Mouse (Mus musculus) MEL (cell line): ENCODE data around the gene Fam69a. TPM values are rescaled to one million over a fixed set of nuclear protein-coding genes. Genes with fewer than 3 reads are reported as not detected.

Experiments used
- DNase-seq: peaks from one replicate; pipeline ENCODE4 v3.0.0; 2011; ENCODE audit warnings: low read depth, low spot score
- H3K27ac ChIP-seq: 2 replicates; pipeline ENCODE4 v1.5.1; 2012; ENCODE audit warnings: low read depth, mild to moderate bottlenecking, control low read depth, low read length, moderate library complexity; ENCODE audit not compliant: control insufficient read depth
- H3K27me3 ChIP-seq, 2 experiments: fragments of 150-350 bp in 1 of 2; sonication (generic) in 1 of 2; 2 replicates each; pipeline ENCODE4 v1.6.1; 2012; ENCODE audit warnings: low read length in 2 of 2, mild to moderate bottlenecking in 2 of 2, improper control_type of control experiment in 1 of 2, moderate library complexity in 1 of 2; ENCODE audit not compliant: insufficient read depth in 2 of 2, control insufficient read depth in 1 of 2
- H3K36me3 ChIP-seq, 2 experiments: 2 replicates each; pipeline ENCODE4 v1.6.1; 2012 to 2014; ENCODE audit warnings: low read length in 2 of 2, improper control_type of control experiment in 1 of 2, inconsistent platforms in 1 of 2, mild to moderate bottlenecking in 1 of 2; ENCODE audit not compliant: insufficient read depth in 2 of 2, control insufficient read depth in 1 of 2
- H3K4me1 ChIP-seq, 2 experiments: fragments of 150-350 bp in 1 of 2; sonication (generic) in 1 of 2; 2 replicates each; pipeline ENCODE4 v1.6.1; 2012; ENCODE audit warnings: low read length in 2 of 2, improper control_type of control experiment in 1 of 2, mild to moderate bottlenecking in 1 of 2; ENCODE audit not compliant: insufficient read depth in 2 of 2, control insufficient read depth in 1 of 2
- H3K4me3 ChIP-seq, 2 experiments: fragments of 150-350 bp in 1 of 2; sonication (generic) in 1 of 2; 2 replicates each; pipeline ENCODE4 v1.5.1; 2012; ENCODE audit warnings: low read depth in 2 of 2, low read length in 2 of 2, mild to moderate bottlenecking in 2 of 2, moderate library complexity in 2 of 2, control low read depth in 1 of 2, improper control_type of control experiment in 1 of 2; ENCODE audit not compliant: control insufficient read depth in 1 of 2, insufficient read depth in 1 of 2
- H3K79me2 ChIP-seq: 2 replicates; pipeline ENCODE4 v1.6.1; 2012; ENCODE audit warnings: mild to moderate bottlenecking, low read length, moderate library complexity; ENCODE audit not compliant: control insufficient read depth, poor library complexity, insufficient read depth
- H3K9ac ChIP-seq: 2 replicates; pipeline ENCODE4 v1.6.1; 2012; ENCODE audit warnings: low read depth, mild to moderate bottlenecking, control low read depth, low read length, moderate library complexity; ENCODE audit not compliant: control insufficient read depth, poor library complexity, severe bottlenecking
- H3K9me3 ChIP-seq: fragments of 150-350 bp; sonication (generic); replicated peaks from 2 replicates; pipeline ENCODE4 v1.6.1; 2012; ENCODE audit warnings: mild to moderate bottlenecking, low read length, improper control_type of control experiment, moderate library complexity; ENCODE audit not compliant: insufficient read depth
- BHLHE40 ChIP-seq: IDR thresholded peaks from 2 replicates; pipeline ENCODE4 v1.6.1; 2012; ENCODE audit warnings: low read depth, mild to moderate bottlenecking, inconsistent platforms, low read length, improper control_type of control experiment, borderline replicate concordance
- CHD1 ChIP-seq: IDR thresholded peaks from 2 replicates; pipeline ENCODE4 v1.6.1; 2012; ENCODE audit warnings: low read depth, mild to moderate bottlenecking, inconsistent platforms, low read length, improper control_type of control experiment
- CHD2 ChIP-seq: IDR thresholded peaks from 2 replicates; pipeline ENCODE4 v1.6.1; 2011; ENCODE audit warnings: low read length, improper control_type of control experiment
- CTCF ChIP-seq, 3 experiments: IDR thresholded peaks in 2 of 3; conservative IDR thresholded peaks in 1 of 3; 2 replicates each; pipeline ENCODE4 v1.5.1; 2011 to 2012; ENCODE audit warnings: low read length in 3 of 3, low read depth in 2 of 3, mild to moderate bottlenecking in 2 of 3, improper control_type of control experiment in 1 of 3, inconsistent platforms in 1 of 3, mixed read lengths in 1 of 3, moderate library complexity in 1 of 3; ENCODE audit not compliant: control insufficient read depth in 1 of 3, insufficient read depth in 1 of 3, poor library complexity in 1 of 3, severe bottlenecking in 1 of 3
- ELF1 ChIP-seq: IDR thresholded peaks from 2 replicates; pipeline ENCODE4 v1.6.1; 2014; ENCODE audit warnings: low read depth, mild to moderate bottlenecking, inconsistent platforms, low read length, improper control_type of control experiment, moderate library complexity
- EP300 ChIP-seq, 2 experiments: IDR thresholded peaks; 2 replicates each; pipeline ENCODE4 v1.6.1; 2011; ENCODE audit warnings: improper control_type of control experiment in 2 of 2, low read length in 2 of 2, low read depth in 1 of 2, mild to moderate bottlenecking in 1 of 2
- ETS1 ChIP-seq: IDR thresholded peaks from 2 replicates; pipeline ENCODE4 v1.6.1; 2012; ENCODE audit warnings: low read depth, mild to moderate bottlenecking, inconsistent platforms, low read length, improper control_type of control experiment, moderate library complexity
- GABPA ChIP-seq: IDR thresholded peaks from 2 replicates; pipeline ENCODE4 v1.6.1; 2012; ENCODE audit warnings: low read depth, mild to moderate bottlenecking, inconsistent platforms, low read length, improper control_type of control experiment, moderate library complexity
- HCFC1 ChIP-seq: IDR thresholded peaks from 2 replicates; pipeline ENCODE4 v1.6.1; 2012; ENCODE audit warnings: low read depth, mild to moderate bottlenecking, inconsistent platforms, low read length, improper control_type of control experiment, moderate library complexity
- JUND ChIP-seq: IDR thresholded peaks from 2 replicates; pipeline ENCODE4 v1.6.1; 2011; ENCODE audit warnings: low read depth, mild to moderate bottlenecking, improper control_type of control experiment, low read length
- KAT2A ChIP-seq: conservative IDR thresholded peaks from 2 replicates; pipeline ENCODE4 v1.6.1; 2012; ENCODE audit warnings: low read depth, low read length, improper control_type of control experiment, inconsistent platforms
- MAX ChIP-seq: IDR thresholded peaks from 2 replicates; pipeline ENCODE4 v1.6.1; 2011; ENCODE audit warnings: low read length, improper control_type of control experiment
- MAZ ChIP-seq: IDR thresholded peaks from 2 replicates; pipeline ENCODE4 v1.6.1; 2012; ENCODE audit warnings: low read depth, mild to moderate bottlenecking, inconsistent platforms, low read length, improper control_type of control experiment
- MEF2A ChIP-seq: IDR thresholded peaks from 2 replicates; pipeline ENCODE4 v1.6.1; 2014; ENCODE audit warnings: low read depth, mild to moderate bottlenecking, inconsistent platforms, low read length, improper control_type of control experiment; ENCODE audit not compliant: poor library complexity, insufficient replicate concordance, severe bottlenecking; ENCODE audit errors: extremely low read depth
- MXI1 ChIP-seq: IDR thresholded peaks from 2 replicates; pipeline ENCODE4 v1.6.1; 2011; ENCODE audit warnings: mild to moderate bottlenecking, low read depth, low read length, improper control_type of control experiment
- MYB ChIP-seq: IDR thresholded peaks from 2 replicates; pipeline ENCODE4 v1.6.1; 2011; ENCODE audit warnings: mild to moderate bottlenecking, low read depth, low read length, improper control_type of control experiment
- MYC ChIP-seq: IDR thresholded peaks from 2 replicates; pipeline ENCODE4 v1.6.1; 2011; ENCODE audit warnings: low read depth, mild to moderate bottlenecking, low read length, improper control_type of control experiment, moderate library complexity
- NELFE ChIP-seq: IDR thresholded peaks from 2 replicates; pipeline ENCODE4 v1.6.1; 2011; ENCODE audit warnings: low read depth, low read length, improper control_type of control experiment
- NRF1 ChIP-seq: IDR thresholded peaks from 2 replicates; pipeline ENCODE4 v1.6.1; 2014; ENCODE audit warnings: low read depth, mild to moderate bottlenecking, inconsistent platforms, low read length, improper control_type of control experiment, moderate library complexity; ENCODE audit not compliant: poor library complexity, insufficient read depth, severe bottlenecking
- POLR2A ChIP-seq, 2 experiments: IDR thresholded peaks; 2 replicates each; pipeline ENCODE4 v1.6.1; 2011 to 2012; ENCODE audit warnings: low read length in 2 of 2, mild to moderate bottlenecking in 2 of 2, control low read depth in 1 of 2, improper control_type of control experiment in 1 of 2, low read depth in 1 of 2, moderate library complexity in 1 of 2; ENCODE audit not compliant: control insufficient read depth in 1 of 2, insufficient read depth in 1 of 2, poor library complexity in 1 of 2
- POLR2AphosphoS2 ChIP-seq: IDR thresholded peaks from 2 replicates; pipeline ENCODE4 v1.6.1; 2011; ENCODE audit warnings: low read length, improper control_type of control experiment
- POLR2AphosphoS5 ChIP-seq: IDR thresholded peaks from 2 replicates; pipeline ENCODE4 v1.6.1; 2012; ENCODE audit warnings: low read depth, borderline replicate concordance, mild to moderate bottlenecking, inconsistent platforms, low read length, moderate library complexity, mixed read lengths
- RCOR1 ChIP-seq: IDR thresholded peaks from 2 replicates; pipeline ENCODE4 v1.6.1; 2012; ENCODE audit warnings: low read depth, mild to moderate bottlenecking, inconsistent platforms, low read length, improper control_type of control experiment
- SIN3A ChIP-seq: IDR thresholded peaks from 2 replicates; pipeline ENCODE4 v1.6.1; 2012; ENCODE audit warnings: low read length, improper control_type of control experiment, inconsistent platforms
- SMC3 ChIP-seq: IDR thresholded peaks from 2 replicates; pipeline ENCODE4 v1.6.1; 2011; ENCODE audit warnings: low read depth, low read length, improper control_type of control experiment
- TAL1 ChIP-seq: IDR thresholded peaks from 2 replicates; pipeline ENCODE4 v1.6.1; 2012; ENCODE audit warnings: mild to moderate bottlenecking, inconsistent platforms, low read length, moderate library complexity, mixed read lengths
- TBP ChIP-seq: IDR thresholded peaks from 2 replicates; pipeline ENCODE4 v1.8.0; 2011; ENCODE audit warnings: low read depth, low read length, improper control_type of control experiment
- TCF12 ChIP-seq: IDR thresholded peaks from 2 replicates; pipeline ENCODE4 v1.6.1; 2014; ENCODE audit warnings: low read depth, mild to moderate bottlenecking, inconsistent platforms, low read length, improper control_type of control experiment, moderate library complexity
- UBTF ChIP-seq: IDR thresholded peaks from 2 replicates; pipeline ENCODE4 v1.6.1; 2012; ENCODE audit warnings: low read depth, mild to moderate bottlenecking, inconsistent platforms, low read length, improper control_type of control experiment, moderate library complexity, borderline replicate concordance; ENCODE audit not compliant: insufficient read depth
- USF1 ChIP-seq: IDR thresholded peaks from 2 replicates; pipeline ENCODE4 v1.6.1; 2014; ENCODE audit warnings: low read depth, mild to moderate bottlenecking, inconsistent platforms, low read length, improper control_type of control experiment, moderate library complexity
- USF2 ChIP-seq, 2 experiments: IDR thresholded peaks; 2 replicates each; pipeline ENCODE4 v1.6.1; 2011 to 2012; ENCODE audit warnings: improper control_type of control experiment in 2 of 2, low read length in 2 of 2, borderline replicate concordance in 1 of 2, inconsistent platforms in 1 of 2, low read depth in 1 of 2, mild to moderate bottlenecking in 1 of 2; ENCODE audit not compliant: insufficient read depth in 1 of 2
- ZC3H11A ChIP-seq: IDR thresholded peaks from 2 replicates; pipeline ENCODE4 v1.6.1; 2012; ENCODE audit warnings: low read depth, mild to moderate bottlenecking, inconsistent platforms, low read length, improper control_type of control experiment
- ZKSCAN1 ChIP-seq: IDR thresholded peaks from 2 replicates; pipeline ENCODE4 v1.6.1; 2012; ENCODE audit warnings: low read depth, mild to moderate bottlenecking, inconsistent platforms, low read length, improper control_type of control experiment, moderate library complexity
- ZMIZ1 ChIP-seq: IDR thresholded peaks from 2 replicates; pipeline ENCODE4 v1.6.1; 2012; ENCODE audit warnings: low read depth, mild to moderate bottlenecking, inconsistent platforms, low read length, improper control_type of control experiment, moderate library complexity
- ZNF384 ChIP-seq: IDR thresholded peaks from 2 replicates; pipeline ENCODE4 v1.6.1; 2012; ENCODE audit warnings: low read depth, mild to moderate bottlenecking, inconsistent platforms, low read length, improper control_type of control experiment
- polyA plus RNA-seq, 2 experiments: library from polyadenylated mRNA; stranded (reverse) in 1 of 2; unstranded in 1 of 2; fragments of >175 nt in 1 of 2; fragments of >200 nt in 1 of 2; gene quantifications; 2 replicates each; pipeline versions ENCODE4 v1.2.1 to v1.2.4; 2012; ENCODE audit warnings: low replicate concordance in 2 of 2, low read depth in 1 of 2; ENCODE audit not compliant: insufficient read length in 2 of 2, insufficient read depth in 1 of 2, missing spikeins in 1 of 2
- total RNA-seq: library from RNA; depleted of rRNA; stranded (reverse); fragments of 300-350 nt; gene quantifications from 2 replicates; pipeline ENCODE4 v1.2.3, GENCODE M21; 2012

Fam69a gene
- total and polyA plus RNA-seq, 3 experiments: 8.5 to 10.6 TPM; not detected in 1

DNA sequence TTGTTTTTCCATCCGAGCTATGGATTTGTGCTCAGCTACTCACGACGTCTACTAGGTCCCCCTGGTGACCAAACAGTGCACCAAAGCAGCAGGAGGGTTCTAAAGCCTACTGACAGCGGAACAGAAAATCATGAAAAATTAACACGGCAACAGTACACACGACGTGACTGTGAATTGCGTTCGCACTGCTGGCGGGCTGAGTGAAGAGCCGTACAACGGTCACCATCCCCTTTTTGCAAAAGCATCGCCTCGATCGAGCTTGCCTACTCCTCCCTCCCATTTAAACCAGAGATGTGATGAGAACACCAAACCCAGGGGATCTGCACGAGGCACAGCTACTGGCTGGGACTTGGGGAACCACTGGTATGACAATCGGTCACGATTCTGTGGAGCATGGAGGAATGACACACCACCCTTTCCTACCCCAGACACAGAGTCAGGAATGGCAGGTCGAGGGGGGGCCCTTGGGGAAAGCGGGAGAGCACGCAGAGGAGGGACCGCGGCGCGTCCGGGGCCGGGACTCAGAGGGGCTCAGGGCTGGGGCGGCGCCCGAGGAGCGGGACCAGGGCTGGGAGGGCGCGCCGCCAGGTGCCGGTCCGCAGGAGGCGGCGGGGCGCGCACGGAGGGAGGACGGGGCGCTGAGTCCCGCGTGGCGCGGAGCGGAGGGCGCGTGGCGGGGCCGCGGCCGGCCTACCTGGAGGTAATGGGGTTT, 474 bp downstream of the Fam69a start:
- peak overlapping the region; percentile 83 for H3K4me3 ChIP-seq
- H3K9ac ChIP-seq: peak overlapping the region; percentile 79
- H3K27me3 ChIP-seq: no peaks in the 10 kb centered on the region
- peak; percentile 89 for DNase-seq
- H3K27ac ChIP-seq: peak overlapping the region; percentile 53
- peaks cover 0 to 18% of the 10 kb centered on the region in 2 experiments; a peak in 2 of 4 replicates for H3K36me3 ChIP-seq
- H3K4me1 ChIP-seq: peaks cover 2 to 10% of the 10 kb centered on the region in 2 experiments
- H3K79me2 ChIP-seq: peaks cover 4% of the 10 kb centered on the region
- H3K9me3 ChIP-seq: no peaks in the 10 kb centered on the region
- TF ChIP-seq MAZ (peak; percentile 47; the same call in 1 of the 2 replicates), MYC (peak; percentile 85; the same call in 1 of the 2 replicates), RCOR1 (no peak), MXI1 (peak; percentile 84), ZC3H11A (peak; percentile 73), NRF1 (0 out of 2 replicates have a peak, but pooled peaks have one; percentile 11), ZKSCAN1 (no peak; the same call in 1 of the 2 replicates), ZMIZ1 (no peak), CHD2 (no peak), KAT2A (0 out of 2 replicates have a peak, but pooled peaks have one; percentile 29), CHD1 (peak; percentile 82; the same call in 1 of the 2 replicates), ZNF384 (peak; percentile 57), JUND (no peak; the same call in 1 of the 2 replicates), UBTF (no peak), ETS1 (0 out of 2 replicates have a peak, but pooled peaks have one; percentile 38), HCFC1 (no peak), USF1 (0 out of 2 replicates have a peak, but pooled peaks have one; percentile 10), CTCF (IDR thresholded peaks at IDR 0.05 in 2 of 3, conservative IDR thresholded peaks at IDR 0.05 in 1 of 3; ENCODE audit: control insufficient read depth in 1 of 3, insufficient read depth in 1 of 3, low read depth in 2 of 3, low read length in 3 of 3, poor library complexity in 1 of 3, severe bottlenecking in 1 of 3) (peak; percentile 48 to 82 (median 67)), SIN3A (peak; percentile 83), MAX (peak; percentile 66), GABPA (no peak), BHLHE40 (no peak), NELFE (no peak), POLR2A (IDR thresholded peaks at IDR 0.05; ENCODE audit: control insufficient read depth in 1 of 2, insufficient read depth in 1 of 2, low read depth in 1 of 2, low read length in 2 of 2, poor library complexity in 1 of 2) (no peak; a peak in 2 of 4 replicates), TCF12 (0 out of 2 replicates have a peak, but pooled peaks have one; percentile 19), EP300 (IDR thresholded peaks at IDR 0.05; ENCODE audit: low read depth in 1 of 2, low read length in 2 of 2) (peak; percentile 13 to 16; a peak in 2 of 4 replicates), POLR2AphosphoS5 (no peak), MEF2A (no peak), MYB (no peak), POLR2AphosphoS2 (no peak), TAL1 (no peak), TBP (peak; percentile 42; the same call in 1 of the 2 replicates), SMC3 (peak; percentile 92), USF2 (IDR thresholded peaks at IDR 0.05; ENCODE audit: borderline replicate concordance in 1 of 2, insufficient read depth in 1 of 2, low read depth in 1 of 2, low read length in 2 of 2) (no peak), ELF1 (no peak)
